Mouse (Mus musculus) MEL (cell line): Measurements from ENCODE around the gene Abcc1. TPM values are rescaled to one million over a fixed set of nuclear protein-coding genes. Genes with fewer than 3 reads are reported as not detected.

Experiments
- DNase-seq: peaks from one replicate; pipeline ENCODE4 v3.0.0; 2011; ENCODE audit warnings: low read depth, low spot score
- H3K27ac ChIP-seq: 2 replicates; pipeline ENCODE4 v1.5.1; 2012; ENCODE audit warnings: low read depth, mild to moderate bottlenecking, control low read depth, low read length, moderate library complexity; ENCODE audit not compliant: control insufficient read depth
- H3K27me3 ChIP-seq, 2 experiments: fragments of 150-350 bp in 1 of 2; sonication (generic) in 1 of 2; 2 replicates each; pipeline ENCODE4 v1.6.1; 2012; ENCODE audit warnings: low read length in 2 of 2, mild to moderate bottlenecking in 2 of 2, improper control_type of control experiment in 1 of 2, moderate library complexity in 1 of 2; ENCODE audit not compliant: insufficient read depth in 2 of 2, control insufficient read depth in 1 of 2
- H3K36me3 ChIP-seq, 2 experiments: 2 replicates each; pipeline ENCODE4 v1.6.1; 2012 to 2014; ENCODE audit warnings: low read length in 2 of 2, improper control_type of control experiment in 1 of 2, inconsistent platforms in 1 of 2, mild to moderate bottlenecking in 1 of 2; ENCODE audit not compliant: insufficient read depth in 2 of 2, control insufficient read depth in 1 of 2
- H3K4me1 ChIP-seq, 2 experiments: fragments of 150-350 bp in 1 of 2; sonication (generic) in 1 of 2; 2 replicates each; pipeline ENCODE4 v1.6.1; 2012; ENCODE audit warnings: low read length in 2 of 2, improper control_type of control experiment in 1 of 2, mild to moderate bottlenecking in 1 of 2; ENCODE audit not compliant: insufficient read depth in 2 of 2, control insufficient read depth in 1 of 2
- H3K4me3 ChIP-seq, 2 experiments: fragments of 150-350 bp in 1 of 2; sonication (generic) in 1 of 2; 2 replicates each; pipeline ENCODE4 v1.5.1; 2012; ENCODE audit warnings: low read depth in 2 of 2, low read length in 2 of 2, mild to moderate bottlenecking in 2 of 2, moderate library complexity in 2 of 2, control low read depth in 1 of 2, improper control_type of control experiment in 1 of 2; ENCODE audit not compliant: control insufficient read depth in 1 of 2, insufficient read depth in 1 of 2
- H3K79me2 ChIP-seq: 2 replicates; pipeline ENCODE4 v1.6.1; 2012; ENCODE audit warnings: mild to moderate bottlenecking, low read length, moderate library complexity; ENCODE audit not compliant: control insufficient read depth, poor library complexity, insufficient read depth
- H3K9ac ChIP-seq: 2 replicates; pipeline ENCODE4 v1.6.1; 2012; ENCODE audit warnings: low read depth, mild to moderate bottlenecking, control low read depth, low read length, moderate library complexity; ENCODE audit not compliant: control insufficient read depth, poor library complexity, severe bottlenecking
- H3K9me3 ChIP-seq: fragments of 150-350 bp; sonication (generic); replicated peaks from 2 replicates; pipeline ENCODE4 v1.6.1; 2012; ENCODE audit warnings: mild to moderate bottlenecking, low read length, improper control_type of control experiment, moderate library complexity; ENCODE audit not compliant: insufficient read depth
- CTCF ChIP-seq, 3 experiments: IDR thresholded peaks in 2 of 3; conservative IDR thresholded peaks in 1 of 3; 2 replicates each; pipeline ENCODE4 v1.5.1; 2011 to 2012; ENCODE audit warnings: low read length in 3 of 3, low read depth in 2 of 3, mild to moderate bottlenecking in 2 of 3, improper control_type of control experiment in 1 of 3, inconsistent platforms in 1 of 3, mixed read lengths in 1 of 3, moderate library complexity in 1 of 3; ENCODE audit not compliant: control insufficient read depth in 1 of 3, insufficient read depth in 1 of 3, poor library complexity in 1 of 3, severe bottlenecking in 1 of 3
- E2F4 ChIP-seq: IDR thresholded peaks from 2 replicates; pipeline ENCODE4 v1.6.1; 2011; ENCODE audit warnings: low read depth, low read length, improper control_type of control experiment, borderline replicate concordance
- ETS1 ChIP-seq: IDR thresholded peaks from 2 replicates; pipeline ENCODE4 v1.6.1; 2012; ENCODE audit warnings: low read depth, mild to moderate bottlenecking, inconsistent platforms, low read length, improper control_type of control experiment, moderate library complexity
- GABPA ChIP-seq: IDR thresholded peaks from 2 replicates; pipeline ENCODE4 v1.6.1; 2012; ENCODE audit warnings: low read depth, mild to moderate bottlenecking, inconsistent platforms, low read length, improper control_type of control experiment, moderate library complexity
- GATA1 ChIP-seq: IDR thresholded peaks from 2 replicates; pipeline ENCODE4 v1.6.1; 2011; ENCODE audit warnings: low read depth, low read length, improper control_type of control experiment
- KAT2A ChIP-seq: conservative IDR thresholded peaks from 2 replicates; pipeline ENCODE4 v1.6.1; 2012; ENCODE audit warnings: low read depth, low read length, improper control_type of control experiment, inconsistent platforms
- MAFK ChIP-seq: IDR thresholded peaks from 2 replicates; pipeline ENCODE4 v1.6.1; 2011; ENCODE audit warnings: low read depth, mild to moderate bottlenecking, low read length, improper control_type of control experiment, borderline replicate concordance
- MAX ChIP-seq: IDR thresholded peaks from 2 replicates; pipeline ENCODE4 v1.6.1; 2011; ENCODE audit warnings: low read length, improper control_type of control experiment
- MXI1 ChIP-seq: IDR thresholded peaks from 2 replicates; pipeline ENCODE4 v1.6.1; 2011; ENCODE audit warnings: mild to moderate bottlenecking, low read depth, low read length, improper control_type of control experiment
- POLR2AphosphoS2 ChIP-seq: IDR thresholded peaks from 2 replicates; pipeline ENCODE4 v1.6.1; 2011; ENCODE audit warnings: low read length, improper control_type of control experiment
- RCOR1 ChIP-seq: IDR thresholded peaks from 2 replicates; pipeline ENCODE4 v1.6.1; 2012; ENCODE audit warnings: low read depth, mild to moderate bottlenecking, inconsistent platforms, low read length, improper control_type of control experiment
- SMC3 ChIP-seq: IDR thresholded peaks from 2 replicates; pipeline ENCODE4 v1.6.1; 2011; ENCODE audit warnings: low read depth, low read length, improper control_type of control experiment
- USF2 ChIP-seq, 2 experiments: IDR thresholded peaks; 2 replicates each; pipeline ENCODE4 v1.6.1; 2011 to 2012; ENCODE audit warnings: improper control_type of control experiment in 2 of 2, low read length in 2 of 2, borderline replicate concordance in 1 of 2, inconsistent platforms in 1 of 2, low read depth in 1 of 2, mild to moderate bottlenecking in 1 of 2; ENCODE audit not compliant: insufficient read depth in 1 of 2
- ZC3H11A ChIP-seq: IDR thresholded peaks from 2 replicates; pipeline ENCODE4 v1.6.1; 2012; ENCODE audit warnings: low read depth, mild to moderate bottlenecking, inconsistent platforms, low read length, improper control_type of control experiment
- ZKSCAN1 ChIP-seq: IDR thresholded peaks from 2 replicates; pipeline ENCODE4 v1.6.1; 2012; ENCODE audit warnings: low read depth, mild to moderate bottlenecking, inconsistent platforms, low read length, improper control_type of control experiment, moderate library complexity
- ZMIZ1 ChIP-seq: IDR thresholded peaks from 2 replicates; pipeline ENCODE4 v1.6.1; 2012; ENCODE audit warnings: low read depth, mild to moderate bottlenecking, inconsistent platforms, low read length, improper control_type of control experiment, moderate library complexity
- polyA plus RNA-seq, 2 experiments: library from polyadenylated mRNA; stranded (reverse) in 1 of 2; unstranded in 1 of 2; fragments of >175 nt in 1 of 2; fragments of >200 nt in 1 of 2; gene quantifications; 2 replicates each; pipeline versions ENCODE4 v1.2.1 to v1.2.4; 2012; ENCODE audit warnings: low replicate concordance in 2 of 2, low read depth in 1 of 2; ENCODE audit not compliant: insufficient read length in 2 of 2, insufficient read depth in 1 of 2, missing spikeins in 1 of 2
- total RNA-seq: library from RNA; depleted of rRNA; stranded (reverse); fragments of 300-350 nt; gene quantifications from 2 replicates; pipeline ENCODE4 v1.2.3, GENCODE M21; 2012

Gene Abcc1
- total and polyA plus RNA-seq, 3 experiments, result 31.5 to 39.8 (median 34.2) TPM

- TF ChIP-seq ZC3H11A, result no peak
- no peak for TF ChIP-seq MAX
- TF ChIP-seq RCOR1, result peak; percentile 86
- TF ChIP-seq KAT2A, result no peak
- no peak for TF ChIP-seq USF2 (IDR thresholded peaks at IDR 0.05; ENCODE audit: borderline replicate concordance in 1 of 2, insufficient read depth in 1 of 2, low read depth in 1 of 2, low read length in 2 of 2)
- TF ChIP-seq GATA1, result peak; percentile 59; the same call in 1 of the 2 replicates
- TF ChIP-seq ETS1, result peak; percentile 53; the same call in 1 of the 2 replicates
- no peak for TF ChIP-seq POLR2AphosphoS2
- TF ChIP-seq E2F4, result no peak
- TF ChIP-seq CTCF (IDR thresholded peaks at IDR 0.05 in 2 of 3, conservative IDR thresholded peaks at IDR 0.05 in 1 of 3; ENCODE audit: control insufficient read depth in 1 of 3, insufficient read depth in 1 of 3, low read depth in 2 of 3, low read length in 3 of 3, poor library complexity in 1 of 3, severe bottlenecking in 1 of 3), result no peak
- TF ChIP-seq SMC3, result no peak
- TF ChIP-seq MXI1, result no peak
Observed at GRCm38 (mm10) chr16:14365457-14365856, 4.1 kb downstream of the Abcc1 start (continued).

- Histone ChIP-seq H3K9me3 (no peaks in the 10 kb centered on the region), H3K36me3 (peaks cover 2 to 47% of the 10 kb centered on the region in 2 experiments), H3K9ac (no peak overlapping the region), H3K27me3 (no peaks in the 10 kb centered on the region), H3K4me3 (no peak overlapping the region), H3K27ac (peak overlapping the region; percentile 52), H3K4me1 (peaks cover 34 to 44% of the 10 kb centered on the region in 2 experiments), H3K79me2 (peaks cover 90% of the 10 kb centered on the region)
- TF ChIP-seq MAFK, result 0 out of 2 replicates have a peak, but pooled peaks have one; percentile 40
- no peak for TF ChIP-seq ZMIZ1
- TF ChIP-seq GABPA, result peak; percentile 57; the same call in 1 of the 2 replicates
- DNase-seq, result peak; percentile 52
Observed at GRCm38 (mm10) chr16:14366017-14366416, 4.7 kb downstream of the Abcc1 start.

- peaks cover 23% of the 10 kb centered on the region in 2 experiments for H3K4me1 ChIP-seq
- H3K9ac ChIP-seq, result no peak overlapping the region
- peaks cover 80% of the 10 kb centered on the region for H3K79me2 ChIP-seq
- H3K27ac ChIP-seq, result no peak overlapping the region
- no peak for TF ChIP-seq ZKSCAN1
- no peak for TF ChIP-seq USF2 (IDR thresholded peaks at IDR 0.05; ENCODE audit: borderline replicate concordance in 1 of 2, insufficient read depth in 1 of 2, low read depth in 1 of 2, low read length in 2 of 2)
- TF ChIP-seq KAT2A, result no peak
- no peak for TF ChIP-seq RCOR1
- no peak overlapping the region for H3K4me3 ChIP-seq
- H3K36me3 ChIP-seq, result peaks cover 2 to 42% of the 10 kb centered on the region in 2 experiments
- H3K27me3 ChIP-seq, result no peaks in the 10 kb centered on the region
- DNase-seq, result no peak
- H3K9me3 ChIP-seq, result no peaks in the 10 kb centered on the region
Observed at GRCm38 (mm10) chr16:14371367-14371766, 10.0 kb downstream of the Abcc1 start.
